Mouse (Mus musculus) activated CD4-positive, CD25-positive, alpha-beta regulatory T cell (primary cell): ENCODE data around the gene Insig2. TPM values are rescaled to one million over a fixed set of nuclear protein-coding genes. Genes with fewer than 3 reads are reported as not detected.

Experiments used
- polyA plus RNA-seq, 2 experiments: library from polyadenylated mRNA; unstranded; fragments of 100-300 nt; shearing (Covaris generic); gene quantifications; one replicate each; pipeline ENCODE4 v1.2.1; 2017

Gene Insig2
- 10 to 100 TPM; 36.7 to 38.6 TPM for polyA plus RNA-seq

DNA sequence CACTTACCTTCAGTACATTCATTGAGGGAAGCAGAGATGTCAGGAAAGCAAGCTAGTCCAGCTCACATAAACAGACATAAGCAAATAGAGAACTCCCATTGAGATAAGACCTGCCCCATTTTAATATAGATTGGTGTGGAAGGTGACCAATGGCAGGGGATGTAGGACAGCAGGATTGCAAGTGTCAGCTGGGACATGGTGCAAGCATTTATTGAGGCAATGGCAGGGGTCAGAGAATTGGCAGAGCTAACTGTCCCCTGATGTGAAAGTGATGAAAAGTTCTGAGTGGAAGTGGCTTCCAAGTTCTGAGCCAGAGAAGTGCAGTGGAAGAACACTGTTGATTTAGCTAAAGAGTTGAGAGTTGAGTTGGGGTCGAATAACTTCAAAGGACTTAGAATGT, at the start of gene Insig2:
Gene Insig2, minus strand, starts transcription at position 105 of the 400 bp plus-strand sequence.

Other genes with a start within 250 kb of the Insig2 start
- 10 to 100 TPM; 16.4 to 18.5 TPM for gene Ccdc93, start 98.5 kb upstream of the Insig2 start, polyA plus RNA-seq
- not detected for gene Htr5b, start 195.9 kb upstream of the Insig2 start, polyA plus RNA-seq
- 10 to 100 TPM; 56.9 to 83.0 TPM for gene Ddx18, start 235.4 kb upstream of the Insig2 start, polyA plus RNA-seq